Mouse (Mus musculus): ENCODE data around the gene Tsacc. TPM values are rescaled to one million over a fixed set of nuclear protein-coding genes. Genes with fewer than 3 reads are reported as not detected.

The Tsacc gene
- polyA plus RNA-seq (2015; fragmentation: Nextera tagmentation; extraction: Ambion mirVana), result 9.2 and 10.0 TPM in 2 replicates

DNA sequence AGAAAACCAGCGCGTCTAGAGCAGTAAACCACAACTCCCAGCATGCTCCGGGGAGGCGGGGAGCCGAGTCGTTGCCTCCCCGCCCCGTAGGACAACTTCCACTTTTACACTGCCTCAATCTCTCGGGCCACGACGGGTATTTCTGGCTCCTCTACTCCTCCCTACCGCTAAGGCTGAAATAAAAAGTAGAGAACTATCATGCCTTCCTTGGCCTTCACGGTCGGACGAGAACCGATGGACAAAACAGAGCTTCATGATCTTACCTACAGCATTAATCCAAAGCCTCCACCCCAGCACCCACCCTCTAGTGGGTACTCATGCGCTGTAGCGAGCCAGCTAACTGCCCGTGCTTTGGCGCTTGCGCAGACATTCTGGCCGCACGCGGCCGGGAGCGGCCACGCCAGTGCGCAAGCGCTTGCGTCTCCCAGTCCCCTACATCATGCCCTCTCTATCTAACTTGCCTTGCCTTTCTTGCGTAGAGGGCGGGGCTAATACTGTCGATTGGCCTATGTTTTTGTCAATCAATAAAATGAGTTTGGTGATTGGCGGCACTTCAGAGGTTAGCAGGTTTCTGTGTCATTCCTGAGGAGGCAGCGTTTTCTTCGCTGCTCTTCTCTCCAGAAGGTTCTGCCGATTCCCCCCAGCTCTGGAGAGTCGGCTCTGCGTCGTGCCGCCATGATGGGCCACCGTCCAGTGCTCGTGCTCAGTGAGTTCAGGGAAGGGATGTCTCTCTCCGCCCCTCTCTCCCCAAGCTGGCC is at the start of gene Tsacc, which contains the start of gene Cct3:
Tsacc (minus strand) TSS at position 439 of the 758 bp plus-strand sequence.
Cct3 (plus strand) TSS at position 556 of the 758 bp plus-strand sequence.

DNA sequence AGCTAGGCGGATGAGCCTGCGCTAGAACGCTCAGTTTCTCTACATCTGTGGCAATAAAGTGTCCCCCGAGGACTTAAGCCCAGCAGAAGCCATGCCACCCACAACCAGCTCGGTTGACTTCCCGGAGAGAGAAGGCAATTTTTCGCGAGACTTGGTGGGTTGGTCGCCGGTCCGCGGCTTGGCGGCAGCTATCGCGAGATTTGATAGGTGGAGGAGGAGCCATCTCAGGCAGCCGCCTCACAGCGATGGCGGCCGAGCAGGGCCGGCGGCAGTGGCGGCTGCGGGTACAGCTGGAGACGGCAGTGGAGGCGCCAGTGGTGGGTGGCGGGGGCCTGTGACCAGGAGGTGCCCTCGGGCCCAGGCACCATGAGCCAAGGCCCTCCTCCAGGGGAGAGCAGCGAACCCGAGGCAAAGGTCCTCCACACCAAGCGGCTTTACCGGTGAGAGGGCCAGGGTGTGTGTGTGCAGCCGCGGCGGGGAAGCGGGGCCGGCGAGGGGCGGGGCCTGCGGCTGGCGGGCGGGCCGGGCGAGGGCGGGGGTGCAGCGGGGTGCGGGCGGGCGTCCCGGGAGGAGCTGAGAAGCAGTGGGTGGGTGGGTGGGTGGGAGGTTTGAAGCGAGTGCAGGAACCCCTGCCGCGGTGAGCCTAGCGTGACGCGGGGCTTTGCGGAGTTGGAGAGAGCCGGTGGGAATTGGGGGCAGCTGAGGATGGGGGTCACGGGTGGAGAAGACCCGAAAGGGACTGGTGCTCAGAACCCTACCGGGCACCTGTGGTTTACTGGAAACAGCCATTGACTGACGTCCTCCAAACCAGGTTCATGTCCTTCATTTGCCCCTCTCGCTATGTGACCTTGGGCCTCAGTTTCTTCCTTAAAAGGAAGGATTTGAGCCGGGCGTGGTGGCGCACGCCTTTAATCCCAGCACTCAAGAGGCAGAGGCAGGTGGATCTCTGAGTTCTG is 39.5 kb upstream of the Tsacc start, which contains the start of the genes Tmem79 and Smg5:
Tmem79 (minus strand) TSS at position 91 of the 956 bp plus-strand sequence.
Smg5 (plus strand) TSS at position 203 of the 956 bp plus-strand sequence.

DNA sequence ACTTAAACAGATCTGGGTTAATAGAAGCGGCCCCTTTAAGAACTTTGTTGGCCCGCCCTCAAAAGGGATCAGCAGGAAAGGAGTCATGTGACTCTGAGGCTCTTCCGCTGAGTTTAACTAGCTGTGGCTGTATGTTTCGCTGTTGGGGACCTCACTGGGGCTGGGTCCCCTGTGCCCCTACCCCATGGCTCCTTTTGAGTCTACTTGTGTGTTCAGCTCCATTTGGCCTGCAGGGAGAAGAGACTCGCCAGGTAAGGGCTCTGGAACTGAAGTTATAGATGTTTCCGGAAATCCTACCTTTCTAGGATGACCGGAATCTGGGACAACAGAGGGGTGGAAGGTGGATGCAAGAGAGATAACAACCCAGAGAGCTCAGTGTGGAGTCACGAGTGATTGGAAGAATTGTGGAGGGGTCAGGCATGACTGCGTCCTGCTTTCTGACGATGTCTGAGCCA is 28.2 kb upstream of the Tsacc start, which contains the start of gene Glmp:
Glmp (plus strand) TSS at position 73 of the 455 bp plus-strand sequence.

DNA sequence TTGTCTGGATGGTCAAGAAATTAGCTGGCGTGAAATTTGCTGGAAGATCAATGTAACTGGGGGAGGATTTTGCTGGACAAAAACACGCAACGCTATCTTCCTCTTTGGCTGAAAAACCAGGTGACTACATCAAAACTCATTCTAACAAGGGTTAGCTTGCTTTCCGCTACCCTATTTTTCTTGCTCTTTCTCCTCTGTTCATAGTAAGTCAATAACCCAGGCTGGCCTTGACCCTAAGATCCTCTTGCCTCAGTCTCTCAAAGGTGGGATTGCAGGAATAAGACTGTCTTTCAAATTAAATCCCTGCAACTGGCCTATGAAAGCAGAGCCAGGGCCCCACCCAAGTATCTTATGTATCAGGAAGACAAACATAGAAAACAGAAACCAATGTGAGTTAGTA is 9.7 kb downstream of the Tsacc start, which contains the start of gene Gm38392:
Gm38392 (minus strand) TSS at position 101 of the 400 bp plus-strand sequence.

DNA sequence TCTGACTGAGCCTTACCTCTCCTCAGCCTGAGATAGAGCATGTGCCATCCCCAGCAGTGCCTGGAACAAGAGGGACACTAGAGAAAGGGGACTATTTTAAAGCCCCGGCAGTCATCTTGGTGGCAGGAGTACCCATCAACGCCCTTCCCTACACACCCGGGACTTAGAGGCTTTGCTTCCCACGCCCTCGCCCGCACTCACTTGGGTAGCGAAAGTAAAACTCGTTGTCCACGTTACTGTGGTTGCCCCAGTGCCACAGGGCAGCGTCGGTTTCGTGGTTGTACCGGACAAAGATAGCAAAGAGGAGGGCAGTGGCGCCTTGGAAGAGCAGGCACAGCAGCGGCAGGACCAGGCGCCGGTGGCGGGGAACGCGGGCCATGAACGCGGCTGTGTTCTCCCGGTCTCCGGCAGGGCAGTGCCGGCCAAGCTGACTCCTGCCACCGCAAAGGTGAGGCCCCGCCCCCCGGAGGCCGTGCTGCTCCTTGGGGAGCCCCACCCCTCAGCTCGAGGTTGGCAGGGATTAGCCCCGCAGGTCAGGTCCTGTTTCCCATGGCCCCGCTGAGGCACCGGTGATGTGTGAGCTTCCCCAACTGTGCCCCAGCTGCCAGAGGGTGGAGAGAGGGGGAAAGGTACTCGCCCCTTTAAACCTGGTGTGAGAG is 42.4 kb downstream of the Tsacc start, which contains the start of gene Rhbg:
Rhbg (minus strand) TSS at position 442 of the 659 bp plus-strand sequence.

Other genes with a start within 250 kb of the Tsacc start
- gene Naxe, start 238.5 kb downstream of the Tsacc start, polyA plus RNA-seq (2015; fragmentation: Nextera tagmentation; extraction: Ambion mirVana), result 110 and 112 TPM in 2 replicates
- not detected in 2 replicates for gene Ttc24, start 218.7 kb downstream of the Tsacc start, polyA plus RNA-seq (2015; fragmentation: Nextera tagmentation; extraction: Ambion mirVana)
- 3.7 and 4.6 TPM in 2 replicates for gene Iqgap3, start 215.0 kb downstream of the Tsacc start, polyA plus RNA-seq (2015; fragmentation: Nextera tagmentation; extraction: Ambion mirVana)
- 15.1 and 16.4 TPM in 2 replicates for gene Mef2d, start 154.6 kb downstream of the Tsacc start, polyA plus RNA-seq (2015; fragmentation: Nextera tagmentation; extraction: Ambion mirVana)
- gene Rhbg, start 42.3 kb downstream of the Tsacc start, polyA plus RNA-seq (2015; fragmentation: Nextera tagmentation; extraction: Ambion mirVana), result 1.3 and 2.0 TPM in 2 replicates
- gene Gm38392, start 9.8 kb downstream of the Tsacc start, polyA plus RNA-seq (2015; fragmentation: Nextera tagmentation; extraction: Ambion mirVana), result 0.20 and 0.99 TPM in 2 replicates
- 308 and 322 TPM in 2 replicates for gene Cct3, start 117 bp upstream of the Tsacc start, polyA plus RNA-seq (2015; fragmentation: Nextera tagmentation; extraction: Ambion mirVana)
- 157 and 169 TPM in 2 replicates for gene Glmp, start 28.0 kb upstream of the Tsacc start, polyA plus RNA-seq (2015; fragmentation: Nextera tagmentation; extraction: Ambion mirVana)
- gene Tmem79, start 39.1 kb upstream of the Tsacc start, polyA plus RNA-seq (2015; fragmentation: Nextera tagmentation; extraction: Ambion mirVana), result 29.9 and 30.1 TPM in 2 replicates
- gene Smg5, start 39.3 kb upstream of the Tsacc start, polyA plus RNA-seq (2015; fragmentation: Nextera tagmentation; extraction: Ambion mirVana), result 25.6 and 28.1 TPM in 2 replicates
- 45.2 and 47.2 TPM in 2 replicates for gene Paqr6, start 67.6 kb upstream of the Tsacc start, polyA plus RNA-seq (2015; fragmentation: Nextera tagmentation; extraction: Ambion mirVana)
- 1.2 and 1.5 TPM in 2 replicates for gene Bglap3, start 75.7 kb upstream of the Tsacc start, polyA plus RNA-seq (2015; fragmentation: Nextera tagmentation; extraction: Ambion mirVana)
- gene Bglap2, start 81.7 kb upstream of the Tsacc start, polyA plus RNA-seq (2015; fragmentation: Nextera tagmentation; extraction: Ambion mirVana), result 4.9 and 8.9 TPM in 2 replicates
- gene Bglap, start 87.5 kb upstream of the Tsacc start, polyA plus RNA-seq (2015; fragmentation: Nextera tagmentation; extraction: Ambion mirVana), result 0.49 TPM in 1 of 2 replicates, not detected in the other
- gene Pmf1, start 113.3 kb upstream of the Tsacc start, polyA plus RNA-seq (2015; fragmentation: Nextera tagmentation; extraction: Ambion mirVana), result 45.0 and 46.8 TPM in 2 replicates
- 10.1 TPM in 2 replicates for gene Slc25a44, start 128.1 kb upstream of the Tsacc start, polyA plus RNA-seq (2015; fragmentation: Nextera tagmentation; extraction: Ambion mirVana)
- 17.7 and 20.0 TPM in 2 replicates for gene Sema4a, start 164.2 kb upstream of the Tsacc start, polyA plus RNA-seq (2015; fragmentation: Nextera tagmentation; extraction: Ambion mirVana)
- 294 and 327 TPM in 2 replicates for gene Lmna, start 213.0 kb upstream of the Tsacc start, polyA plus RNA-seq (2015; fragmentation: Nextera tagmentation; extraction: Ambion mirVana)
- 2.1 TPM in 2 replicates for gene Mex3a, start 235.4 kb upstream of the Tsacc start, polyA plus RNA-seq (2015; fragmentation: Nextera tagmentation; extraction: Ambion mirVana)